Mouse (Mus musculus): Measurements from ENCODE around the gene B3galt5. TPM values are rescaled to one million over a fixed set of nuclear protein-coding genes. Genes with fewer than 3 reads are reported as not detected.

The B3galt5 gene
- total and polyA plus RNA-seq, 2 experiments from 2014 or later: not detected

- Histone ChIP-seq H3K36me3 (replicated peaks; ENCODE audit: control insufficient read depth, insufficient read depth, low read length) (peaks cover 19% of the 10 kb centered on the region), H3K4me3 (ENCODE audit: low read depth, low read length) (no peak overlapping the region), H3K27me3 (ENCODE audit: control insufficient read depth, insufficient read depth, low read length) (no peaks in the 10 kb centered on the region), H3K27ac (ENCODE audit: low read depth) (peak overlapping the region; percentile 56), H3K4me1 (ENCODE audit: control insufficient read depth, insufficient read depth) (peaks cover 18% of the 10 kb centered on the region; the same call in 1 of the 2 replicates), H3K9me3 (replicated peaks; ENCODE audit: control insufficient read depth, low read length) (no peaks in the 10 kb centered on the region), H3K4me2 (ENCODE audit: low read depth, low read length) (no peak overlapping the region), H3K9ac (replicated peaks; ENCODE audit: low read depth, low read length) (no peak overlapping the region)
- DNase-seq (ENCODE audit: low spot score) (no peak), ATAC-seq (ENCODE audit: insufficient read depth, low read depth) (no peak)
- 56% methylated on average over 3 of the region's 3 CpGs for WGBS
- TF ChIP-seq EP300 (IDR thresholded peaks at IDR 0.05; ENCODE audit: low read depth) (no peak), CTCF (IDR thresholded peaks at IDR 0.05; ENCODE audit: low read depth) (no peak)
Measured at GRCm38 (mm10) chr16:96221959-96222358, 13.6 kb upstream of the B3galt5 start.

- no peaks in the 10 kb centered on the region for H3K9me3 ChIP-seq (replicated peaks; ENCODE audit: control insufficient read depth, low read length)
- H3K4me3 ChIP-seq (ENCODE audit: low read depth, low read length): no peak overlapping the region
- H3K4me1 ChIP-seq (ENCODE audit: control insufficient read depth, insufficient read depth): peaks cover 18% of the 10 kb centered on the region; the same call in 1 of the 2 replicates
- H3K27me3 ChIP-seq (ENCODE audit: control insufficient read depth, insufficient read depth, low read length): no peaks in the 10 kb centered on the region
- no peak overlapping the region for H3K4me2 ChIP-seq (ENCODE audit: low read depth, low read length)
- TF ChIP-seq CTCF (IDR thresholded peaks at IDR 0.05; ENCODE audit: low read depth): no peak
- no peak for TF ChIP-seq EP300 (IDR thresholded peaks at IDR 0.05; ENCODE audit: low read depth)
- no peak overlapping the region for H3K9ac ChIP-seq (replicated peaks; ENCODE audit: low read depth, low read length)
- DNase-seq (ENCODE audit: low spot score) (no peak), ATAC-seq (ENCODE audit: insufficient read depth, low read depth) (no peak)
- peaks cover 24% of the 10 kb centered on the region for H3K36me3 ChIP-seq (replicated peaks; ENCODE audit: control insufficient read depth, insufficient read depth, low read length)
- 0 out of 2 replicates have a peak overlapping the region, but pooled peaks have one; percentile 56 for H3K27ac ChIP-seq (ENCODE audit: low read depth)
- 78% methylated on average over 1 of the region's 1 CpGs for WGBS
Measured at GRCm38 (mm10) chr16:96222452-96222851, 13.1 kb upstream of the B3galt5 start.

GRCm38 (mm10) chr16:96228438-96228837 is 7.2 kb upstream of the B3galt5 start:
- Histone ChIP-seq H3K27me3 (ENCODE audit: control insufficient read depth, insufficient read depth, low read length) (no peaks in the 10 kb centered on the region), H3K4me3 (ENCODE audit: low read depth, low read length) (no peak overlapping the region), H3K36me3 (replicated peaks; ENCODE audit: control insufficient read depth, insufficient read depth, low read length) (peaks cover 24% of the 10 kb centered on the region), H3K4me2 (ENCODE audit: low read depth, low read length) (no peak overlapping the region), H3K9ac (replicated peaks; ENCODE audit: low read depth, low read length) (no peak overlapping the region), H3K9me3 (replicated peaks; ENCODE audit: control insufficient read depth, low read length) (no peaks in the 10 kb centered on the region), H3K4me1 (ENCODE audit: control insufficient read depth, insufficient read depth) (no peaks in the 10 kb centered on the region), H3K27ac (ENCODE audit: low read depth) (no peak overlapping the region)
- WGBS: 63% methylated on average over 13 of the region's 13 CpGs
- ATAC-seq (ENCODE audit: insufficient read depth, low read depth): no peak
- DNase-seq (ENCODE audit: low spot score): no peak
- TF ChIP-seq EP300 (IDR thresholded peaks at IDR 0.05; ENCODE audit: low read depth) (no peak), CTCF (IDR thresholded peaks at IDR 0.05; ENCODE audit: low read depth) (no peak)

- H3K36me3 ChIP-seq (replicated peaks; ENCODE audit: control insufficient read depth, insufficient read depth, low read length): peaks cover 24% of the 10 kb centered on the region
- TF ChIP-seq CTCF (IDR thresholded peaks at IDR 0.05; ENCODE audit: low read depth) (no peak), EP300 (IDR thresholded peaks at IDR 0.05; ENCODE audit: low read depth) (0 out of 2 replicates have a peak, but pooled peaks have one; percentile 24)
- H3K4me2 ChIP-seq (ENCODE audit: low read depth, low read length): no peak overlapping the region
- H3K9me3 ChIP-seq (replicated peaks; ENCODE audit: control insufficient read depth, low read length): no peaks in the 10 kb centered on the region
- WGBS: 26% methylated on average over 8 of the region's 8 CpGs
- no peak overlapping the region for H3K9ac ChIP-seq (replicated peaks; ENCODE audit: low read depth, low read length)
- peak; percentile 84 for ATAC-seq (ENCODE audit: insufficient read depth, low read depth)
- no peaks in the 10 kb centered on the region for H3K27me3 ChIP-seq (ENCODE audit: control insufficient read depth, insufficient read depth, low read length)
- H3K4me1 ChIP-seq (ENCODE audit: control insufficient read depth, insufficient read depth): no peaks in the 10 kb centered on the region
- H3K4me3 ChIP-seq (ENCODE audit: low read depth, low read length): no peak overlapping the region
- 0 out of 2 replicates have a peak overlapping the region, but pooled peaks have one; percentile 26 for H3K27ac ChIP-seq (ENCODE audit: low read depth)
- DNase-seq (ENCODE audit: low spot score): peak; percentile 48
Measured at GRCm38 (mm10) chr16:96229044-96229555, 6.5 kb upstream of the B3galt5 start.

GRCm38 (mm10) chr16:96230411-96230810 is 5.2 kb upstream of the B3galt5 start:
- DNase-seq (ENCODE audit: low spot score): peak; percentile 79
- H3K4me2 ChIP-seq (ENCODE audit: low read depth, low read length): no peak overlapping the region
- 32% methylated on average over 11 of the region's 11 CpGs for WGBS

GRCm38 (mm10) chr16:96231251-96231650 is 4.3 kb upstream of the B3galt5 start:
- H3K4me2 ChIP-seq (ENCODE audit: low read depth, low read length): no peak overlapping the region
- DNase-seq (ENCODE audit: low spot score) (no peak), ATAC-seq (ENCODE audit: insufficient read depth, low read depth) (no peak)
- no peaks in the 10 kb centered on the region for H3K27me3 ChIP-seq (ENCODE audit: control insufficient read depth, insufficient read depth, low read length)
- H3K36me3 ChIP-seq (replicated peaks; ENCODE audit: control insufficient read depth, insufficient read depth, low read length): 0 out of 2 replicates have a peak, but pooled peaks cover 11% of the 10 kb centered on the region
- no peak overlapping the region for H3K27ac ChIP-seq (ENCODE audit: low read depth)
- no peak overlapping the region for H3K9ac ChIP-seq (replicated peaks; ENCODE audit: low read depth, low read length)
- no peak for TF ChIP-seq EP300 (IDR thresholded peaks at IDR 0.05; ENCODE audit: low read depth)
- no peak for TF ChIP-seq CTCF (IDR thresholded peaks at IDR 0.05; ENCODE audit: low read depth)
- no peaks in the 10 kb centered on the region for H3K4me1 ChIP-seq (ENCODE audit: control insufficient read depth, insufficient read depth)
- H3K9me3 ChIP-seq (replicated peaks; ENCODE audit: control insufficient read depth, low read length): no peaks in the 10 kb centered on the region
- 94% methylated on average over 4 of the region's 4 CpGs for WGBS
- H3K4me3 ChIP-seq (ENCODE audit: low read depth, low read length): no peak overlapping the region

More at GRCm38 (mm10) chr16:96230411-96230810, 5.2 kb upstream of the B3galt5 start:
- peak; percentile 75 for ATAC-seq (ENCODE audit: insufficient read depth, low read depth)
- TF ChIP-seq EP300 (IDR thresholded peaks at IDR 0.05; ENCODE audit: low read depth) (no peak), CTCF (IDR thresholded peaks at IDR 0.05; ENCODE audit: low read depth) (peak; percentile 93)
- Histone ChIP-seq H3K9ac (replicated peaks; ENCODE audit: low read depth, low read length) (no peak overlapping the region), H3K27ac (ENCODE audit: low read depth) (no peak overlapping the region), H3K4me3 (ENCODE audit: low read depth, low read length) (no peak overlapping the region), H3K27me3 (ENCODE audit: control insufficient read depth, insufficient read depth, low read length) (no peaks in the 10 kb centered on the region), H3K36me3 (replicated peaks; ENCODE audit: control insufficient read depth, insufficient read depth, low read length) (peaks cover 19% of the 10 kb centered on the region), H3K9me3 (replicated peaks; ENCODE audit: control insufficient read depth, low read length) (no peaks in the 10 kb centered on the region), H3K4me1 (ENCODE audit: control insufficient read depth, insufficient read depth) (no peaks in the 10 kb centered on the region)

Data from heart, postnatal 0 days (tissue).